Mouse (Mus musculus) lung, adult 2 months (tissue): ENCODE measurements at regions not wholly inside any gene's neighbourhood (a gene's known extent, or its start where the extent isn't known, plus 50 kb on each side); places are given as distances from the start of the nearest gene placed in this dataset.

Source experiments
- CTCF ChIP-seq: fragments of 200-500 bp; IDR thresholded peaks from 2 replicates; pipeline ENCODE4 v1.5.1; 2011; ENCODE audit warnings: mild to moderate bottlenecking, low read length, control low read depth; ENCODE audit not compliant: insufficient read depth
- POLR2A ChIP-seq: fragments of 200-500 bp; IDR thresholded peaks from 2 replicates; pipeline ENCODE4 v1.6.1; 2011; ENCODE audit warnings: low read depth, mild to moderate bottlenecking, control low read depth, low read length, borderline replicate concordance; ENCODE audit errors: extremely low read depth

- TF ChIP-seq CTCF, result no peak
- TF ChIP-seq POLR2A, result no peak
Observed at GRCm38 (mm10) chr8:92562471-92562870, 111.6 kb upstream of the Irx6 start.
